Mouse (Mus musculus): ENCODE measurements at regions not wholly inside any gene's neighbourhood (a gene's known extent, or its start where the extent isn't known, plus 50 kb on each side); places are given as distances from the start of the nearest gene placed in this dataset.

- TF ChIP-seq POLR2A (IDR thresholded peaks at IDR 0.05; ENCODE audit: insufficient read depth, low read depth, low read length): no peak
- TF ChIP-seq CTCF (IDR thresholded peaks at IDR 0.05): no peak
Observed at GRCm38 (mm10) chr3:140111414-140112172, 906.1 kb downstream of the Stpg2 start.
